ENCODE assay signal across 24 mouse cellular contexts in genomic region chr15:12517314-12517813, GRCm38 (mm10).
DNase-seq lines count a peak whose midpoint lies in the region; ATAC-seq and TF ChIP-seq lines count a peak whose summit lies in the region.
"Had no signal": no experiment of that assay in that cellular context is flagged by ENCODE, and none has a peak within 500 bp of the region (broad histone marks: within the 10 kb centered on the region; RNA-seq: fewer than 3 reads in every experiment).

No protein-coding gene starts in this region.

- no peak for TF ChIP-seq CTCF in gastrocnemius, adult 2 months (IDR thresholded peaks at IDR 0.05)
- no peak for TF ChIP-seq CTCF in kidney, postnatal 0 days (IDR thresholded peaks at IDR 0.05; ENCODE audit: low read depth)
- TF ChIP-seq CTCF in stomach, postnatal 0 days (IDR thresholded peaks at IDR 0.05; ENCODE audit: low read depth) = no peak

- H3K9me3 ChIP-seq in kidney, postnatal 0 days (replicated peaks; ENCODE audit: low read length) = no peaks in the 10 kb centered on the region
- no peaks in the 10 kb centered on the region for H3K9me3 ChIP-seq in stomach, embryonic 16.5 days (replicated peaks; ENCODE audit: control insufficient read depth, low read length)
- no peaks in the 10 kb centered on the region for H3K9me3 ChIP-seq in stomach, postnatal 0 days (ENCODE audit: control insufficient read depth, low read length)
- H3K9me3 ChIP-seq: forebrain, embryonic 10.5 days; heart, embryonic 15.5 days; hindbrain, embryonic 15.5 days; liver, embryonic 15.5 days had no signal

- no peak overlapping the region for H3K9ac ChIP-seq in kidney, postnatal 0 days (ENCODE audit: low read depth, low read length)
- no peak overlapping the region for H3K9ac ChIP-seq in stomach, embryonic 16.5 days (ENCODE audit: low read length)
- H3K9ac ChIP-seq in stomach, postnatal 0 days (ENCODE audit: low read length) = no peak overlapping the region
- H3K9ac ChIP-seq: heart, embryonic 15.5 days; hindbrain, embryonic 15.5 days; liver, embryonic 15.5 days had no signal

- H3K36me3 ChIP-seq in kidney, postnatal 0 days (ENCODE audit: insufficient read depth, low read length) = no peaks in the 10 kb centered on the region
- H3K36me3 ChIP-seq in stomach, embryonic 16.5 days (ENCODE audit: control insufficient read depth, insufficient read depth, low read length) = no peaks in the 10 kb centered on the region
- H3K36me3 ChIP-seq in stomach, postnatal 0 days (ENCODE audit: control insufficient read depth, insufficient read depth, low read length) = no peaks in the 10 kb centered on the region
- H3K36me3 ChIP-seq: forebrain, embryonic 10.5 days; heart, embryonic 15.5 days; hindbrain, embryonic 15.5 days; liver, embryonic 15.5 days had no signal

- no peak for DNase-seq in gastrocnemius, adult 2 months
- DNase-seq in gastrocnemius, postnatal 10 days = no peak
- peak; percentile 96 for DNase-seq in kidney, postnatal 0 days (ENCODE audit: low spot score)
- no peak for DNase-seq in kidney, postnatal 36 days
- no peak for DNase-seq in stomach, postnatal 0 days (ENCODE audit: low spot score)
- peak; percentile 26 for DNase-seq in mesoderm, embryonic 11.5 days (ENCODE audit: low read depth, low spot score)
- no peak for DNase-seq in thymus, postnatal 14 days
- DNase-seq: adrenal gland, postnatal 14 days; cerebellum, adult 8-10 months; cerebellum, postnatal 36 days; gastrocnemius, postnatal 36 days; heart, postnatal 4 days; liver; midbrain, embryonic 14.5 days; thymus, postnatal 25 days had no signal

- H3K27me3 ChIP-seq in kidney, postnatal 0 days (ENCODE audit: insufficient read depth, low read length) = no peaks in the 10 kb centered on the region
- H3K27me3 ChIP-seq in stomach, embryonic 16.5 days (ENCODE audit: control insufficient read depth, insufficient read depth, low read length) = no peaks in the 10 kb centered on the region
- no peaks in the 10 kb centered on the region for H3K27me3 ChIP-seq in stomach, postnatal 0 days (ENCODE audit: control insufficient read depth, insufficient read depth, low read length)
- H3K27me3 ChIP-seq: heart, embryonic 15.5 days; hindbrain, embryonic 15.5 days; liver, embryonic 15.5 days had no signal

- H3K4me1 ChIP-seq in kidney, postnatal 0 days (replicated peaks; ENCODE audit: insufficient read depth, low read length) = peaks cover 11% of the 10 kb centered on the region; the same call in 1 of the 2 replicates
- H3K4me1 ChIP-seq in stomach, embryonic 16.5 days (ENCODE audit: control insufficient read depth, insufficient read depth, low read length) = peaks cover 13% of the 10 kb centered on the region; the same call in 1 of the 2 replicates
- no peaks in the 10 kb centered on the region for H3K4me1 ChIP-seq in stomach, postnatal 0 days (replicated peaks; ENCODE audit: control insufficient read depth, insufficient read depth)
- H3K4me1 ChIP-seq: liver, embryonic 15.5 days had no signal

- H3K4me2 ChIP-seq in kidney, postnatal 0 days (ENCODE audit: low read length) = no peak overlapping the region
- no peak overlapping the region for H3K4me2 ChIP-seq in stomach, embryonic 16.5 days (ENCODE audit: low read depth, low read length)
- no peak overlapping the region for H3K4me2 ChIP-seq in stomach, postnatal 0 days (replicated peaks; ENCODE audit: low read depth)
- H3K4me2 ChIP-seq: heart, embryonic 15.5 days; hindbrain, embryonic 15.5 days; liver, embryonic 15.5 days had no signal

- ATAC-seq in kidney, postnatal 0 days (replicated peaks; ENCODE audit: low FRiP score, low read depth) = peak; percentile 47; the same call in 1 of the 2 replicates
- ATAC-seq in stomach, embryonic 16.5 days (ENCODE audit: insufficient read depth, low FRiP score) = 0 out of 2 replicates have a peak, but pooled peaks have one; percentile 8
- no peak; the same call in 1 of the 2 replicates for ATAC-seq in stomach, postnatal 0 days (ENCODE audit: low FRiP score, low TSS enrichment)
- ATAC-seq: CD4-positive, CD25-positive, alpha-beta regulatory T cell, adult 4 months; forebrain, embryonic 16.5 days had no signal

- no peak for TF ChIP-seq EP300 in stomach, postnatal 0 days (optimal IDR thresholded peaks at IDR 0.05)

- no peak overlapping the region for H3K4me3 ChIP-seq in gastrocnemius, adult 2 months
- H3K4me3 ChIP-seq in kidney, postnatal 0 days (replicated peaks; ENCODE audit: low read depth, low read length) = no peak overlapping the region
- no peak overlapping the region for H3K4me3 ChIP-seq in stomach, embryonic 16.5 days (replicated peaks; ENCODE audit: low read length)
- H3K4me3 ChIP-seq in stomach, postnatal 0 days (ENCODE audit: low read depth, low read length) = no peak overlapping the region
- H3K4me3 ChIP-seq: forebrain, embryonic 10.5 days; heart, embryonic 15.5 days; hindbrain, embryonic 15.5 days; layer of hippocampus, adult 2 months; liver, embryonic 15.5 days; megakaryocyte, embryonic 14.5 days had no signal

- H3K27ac ChIP-seq in gastrocnemius, adult 2 months = peak overlapping the region; percentile 62
- H3K27ac ChIP-seq in kidney, postnatal 0 days = peak overlapping the region; percentile 71
- peak overlapping the region; percentile 21 for H3K27ac ChIP-seq in stomach, embryonic 16.5 days (ENCODE audit: low read length)
- no peak overlapping the region for H3K27ac ChIP-seq in stomach, postnatal 0 days (replicated peaks)
- H3K27ac ChIP-seq: heart, embryonic 15.5 days; hindbrain, embryonic 15.5 days; layer of hippocampus, adult 2 months; liver, embryonic 15.5 days had no signal

- WGBS in kidney, postnatal 0 days = 18% methylated on average over 9 of the region's 9 CpGs
- 38% methylated on average over 9 of the region's 9 CpGs for WGBS in stomach, embryonic 16.5 days
- WGBS in stomach, postnatal 0 days = 37% methylated on average over 9 of the region's 9 CpGs

- intact Hi-C loops in gastrocnemius, adult 2 months (cut with DNase I) = no loop called here

Comparison
In these comparisons a context has a peak if more than half of its experiments do, and no peak if none do; other contexts are left out.
1. DNase-seq: peak in kidney, postnatal 0 days (single experiment) and mesoderm, embryonic 11.5 days (single experiment); none in gastrocnemius, adult 2 months (single experiment), gastrocnemius, postnatal 10 days (single experiment), kidney, postnatal 36 days (0 of 2), stomach, postnatal 0 days (single experiment) and thymus, postnatal 14 days (single experiment).